Mouse (Mus musculus): ENCODE measurements around the gene Mpeg1.

DNA sequence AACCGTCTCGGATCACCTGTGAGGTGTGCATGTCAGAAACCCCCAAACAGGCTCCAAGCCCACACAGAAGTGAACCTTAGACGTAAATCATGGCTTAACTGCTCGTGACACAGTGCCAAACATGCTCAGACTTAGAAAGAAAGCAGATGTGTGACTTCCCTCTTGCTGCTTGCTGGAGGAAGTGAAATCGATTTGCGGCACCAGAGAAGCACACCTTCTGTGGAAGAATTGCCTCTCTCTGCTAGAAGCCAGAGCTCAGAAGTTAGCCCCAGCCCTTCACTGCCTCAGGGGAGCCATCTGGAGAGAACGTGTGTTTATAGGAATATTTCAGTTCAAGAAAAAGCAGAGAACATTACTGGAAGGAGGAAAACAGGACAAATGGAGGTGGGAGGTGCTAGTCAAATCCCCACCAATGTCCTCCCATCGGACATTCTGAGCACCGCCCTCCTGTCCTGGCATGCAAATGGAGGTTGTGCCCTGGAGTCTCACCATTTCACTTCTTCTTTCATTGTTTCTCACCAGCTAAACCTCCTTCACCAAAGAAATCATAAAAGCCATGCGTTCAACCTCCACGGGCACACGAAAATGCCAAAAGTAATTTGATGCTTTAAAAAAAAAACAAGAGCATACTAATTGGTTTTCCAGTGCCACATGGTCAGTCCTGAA lies 3.0 kb upstream of the Mpeg1 start:
- no peak for TF ChIP-seq GATA1 (IDR thresholded peaks at IDR 0.05; ENCODE audit: low read length)
- TF ChIP-seq TAL1 (IDR thresholded peaks at IDR 0.05; ENCODE audit: low read length): no peak
